Mouse (Mus musculus): ENCODE measurements around the gene Rft1. TPM values are rescaled to one million over a fixed set of nuclear protein-coding genes. Genes with fewer than 3 reads are reported as not detected.

The Rft1 gene
- total and polyA plus RNA-seq, 3 experiments: 9.1 to 11.3 TPM; not detected in 1

GRCm38 (mm10) chr14:30714799-30715617 lies 60.8 kb downstream of the Rft1 start, which contains the start of gene Sfmbt1 (continued):
- peak in 1 of 2 experiments; percentile 47; a peak in 1 of 4 replicates for TF ChIP-seq USF2 (IDR thresholded peaks at IDR 0.05; ENCODE audit: borderline replicate concordance in 1 of 2, insufficient read depth in 1 of 2, low read depth in 1 of 2, low read length in 2 of 2)
- TF ChIP-seq KAT2A (conservative IDR thresholded peaks at IDR 0.05; ENCODE audit: low read depth, low read length): no peak
- TF ChIP-seq EP300 (IDR thresholded peaks at IDR 0.05; ENCODE audit: low read depth in 1 of 2, low read length in 2 of 2): 0 out of 4 replicates have a peak, but pooled peaks of 1 of the 2 experiments have one; percentile 7
- TF ChIP-seq ELF1 (IDR thresholded peaks at IDR 0.05; ENCODE audit: low read depth, low read length): no peak
- peak; percentile 18; the same call in 1 of the 2 replicates for TF ChIP-seq E2F4 (IDR thresholded peaks at IDR 0.05; ENCODE audit: borderline replicate concordance, low read depth, low read length)
- TF ChIP-seq MXI1 (IDR thresholded peaks at IDR 0.05; ENCODE audit: low read depth, low read length): peak; percentile 32; the same call in 1 of the 2 replicates
- no peak for TF ChIP-seq TAL1 (IDR thresholded peaks at IDR 0.05; ENCODE audit: low read length)
- TF ChIP-seq POLR2AphosphoS2 (IDR thresholded peaks at IDR 0.05; ENCODE audit: low read length): peak; percentile 22; the same call in 1 of the 2 replicates

GRCm38 (mm10) chr14:30715618-30716050 lies 61.5 kb downstream of the Rft1 start:
- Histone ChIP-seq H3K9ac (ENCODE audit: control insufficient read depth, low read depth, low read length, poor library complexity, severe bottlenecking) (peak overlapping the region; percentile 80), H3K4me3 (ENCODE audit: control insufficient read depth in 1 of 2, insufficient read depth in 1 of 2, low read depth in 2 of 2, low read length in 2 of 2) (peak overlapping the region; percentile 81 to 92), H3K4me1 (ENCODE audit: control insufficient read depth in 1 of 2, insufficient read depth in 2 of 2, low read length in 2 of 2) (peaks cover 34 to 37% of the 10 kb centered on the region in 2 experiments), H3K79me2 (ENCODE audit: control insufficient read depth, insufficient read depth, low read length, poor library complexity) (peaks cover 43% of the 10 kb centered on the region), H3K27ac (ENCODE audit: control insufficient read depth, low read depth, low read length) (peak overlapping the region; percentile 60), H3K9me3 (replicated peaks; ENCODE audit: insufficient read depth, low read length) (no peaks in the 10 kb centered on the region), H3K36me3 (ENCODE audit: control insufficient read depth in 1 of 2, insufficient read depth in 2 of 2, low read length in 2 of 2) (peaks cover 0 to 47% of the 10 kb centered on the region in 2 experiments; a peak in 2 of 4 replicates), H3K27me3 (ENCODE audit: control insufficient read depth in 1 of 2, insufficient read depth in 2 of 2, low read length in 2 of 2) (no peaks in the 10 kb centered on the region)
- TF ChIP-seq MAX (IDR thresholded peaks at IDR 0.05; ENCODE audit: low read length): no peak
- peak in 1 of 2 experiments; percentile 67; a peak in 2 of 4 replicates for TF ChIP-seq POLR2A (IDR thresholded peaks at IDR 0.05; ENCODE audit: control insufficient read depth in 1 of 2, insufficient read depth in 1 of 2, low read depth in 1 of 2, low read length in 2 of 2, poor library complexity in 1 of 2)
- TF ChIP-seq ZMIZ1 (IDR thresholded peaks at IDR 0.05; ENCODE audit: low read depth, low read length): 0 out of 2 replicates have a peak, but pooled peaks have one; percentile 52
- peak; percentile 47 for TF ChIP-seq NELFE (IDR thresholded peaks at IDR 0.05; ENCODE audit: low read depth, low read length)
- peak; percentile 82 for DNase-seq (ENCODE audit: low read depth, low spot score)

GRCm38 (mm10) chr14:30716051-30716952 lies 62.1 kb downstream of the Rft1 start:
- H3K4me3 ChIP-seq (ENCODE audit: control insufficient read depth in 1 of 2, insufficient read depth in 1 of 2, low read depth in 2 of 2, low read length in 2 of 2): peak overlapping the region; percentile 81 to 92
- peak overlapping the region; percentile 61 for H3K27ac ChIP-seq (ENCODE audit: control insufficient read depth, low read depth, low read length)
- H3K9ac ChIP-seq (ENCODE audit: control insufficient read depth, low read depth, low read length, poor library complexity, severe bottlenecking): peak overlapping the region; percentile 80
- H3K27me3 ChIP-seq (ENCODE audit: control insufficient read depth in 1 of 2, insufficient read depth in 2 of 2, low read length in 2 of 2): no peaks in the 10 kb centered on the region
- TF ChIP-seq MAX (IDR thresholded peaks at IDR 0.05; ENCODE audit: low read length) (no peak), E2F4 (IDR thresholded peaks at IDR 0.05; ENCODE audit: borderline replicate concordance, low read depth, low read length) (no peak), JUND (IDR thresholded peaks at IDR 0.05; ENCODE audit: low read depth, low read length) (no peak), GATA1 (IDR thresholded peaks at IDR 0.05; ENCODE audit: low read depth, low read length) (no peak), MXI1 (IDR thresholded peaks at IDR 0.05; ENCODE audit: low read depth, low read length) (peak; percentile 6), ELF1 (IDR thresholded peaks at IDR 0.05; ENCODE audit: low read depth, low read length) (no peak), NELFE (IDR thresholded peaks at IDR 0.05; ENCODE audit: low read depth, low read length) (no peak), KAT2A (conservative IDR thresholded peaks at IDR 0.05; ENCODE audit: low read depth, low read length) (no peak), POLR2AphosphoS5 (IDR thresholded peaks at IDR 0.05; ENCODE audit: borderline replicate concordance, low read depth, low read length) (no peak), SIN3A (IDR thresholded peaks at IDR 0.05; ENCODE audit: low read length) (no peak; the same call in 1 of the 2 replicates), TAL1 (IDR thresholded peaks at IDR 0.05; ENCODE audit: low read length) (no peak), POLR2A (IDR thresholded peaks at IDR 0.05; ENCODE audit: control insufficient read depth in 1 of 2, insufficient read depth in 1 of 2, low read depth in 1 of 2, low read length in 2 of 2, poor library complexity in 1 of 2) (no peak), BHLHE40 (IDR thresholded peaks at IDR 0.05; ENCODE audit: borderline replicate concordance, low read depth, low read length) (no peak), MYC (IDR thresholded peaks at IDR 0.05; ENCODE audit: low read depth, low read length) (no peak), UBTF (IDR thresholded peaks at IDR 0.05; ENCODE audit: borderline replicate concordance, insufficient read depth, low read depth, low read length) (peak; percentile 57; the same call in 1 of the 2 replicates), EP300 (IDR thresholded peaks at IDR 0.05; ENCODE audit: low read depth in 1 of 2, low read length in 2 of 2) (no peak), ZNF384 (IDR thresholded peaks at IDR 0.05; ENCODE audit: low read depth, low read length) (peak; percentile 59)
- H3K4me1 ChIP-seq (ENCODE audit: control insufficient read depth in 1 of 2, insufficient read depth in 2 of 2, low read length in 2 of 2): peaks cover 30 to 31% of the 10 kb centered on the region in 2 experiments
- DNase-seq (ENCODE audit: low read depth, low spot score): peak; percentile 72
- peaks cover 0 to 48% of the 10 kb centered on the region in 2 experiments; a peak in 2 of 4 replicates for H3K36me3 ChIP-seq (ENCODE audit: control insufficient read depth in 1 of 2, insufficient read depth in 2 of 2, low read length in 2 of 2)
- H3K79me2 ChIP-seq (ENCODE audit: control insufficient read depth, insufficient read depth, low read length, poor library complexity): peaks cover 46% of the 10 kb centered on the region
- no peaks in the 10 kb centered on the region for H3K9me3 ChIP-seq (replicated peaks; ENCODE audit: insufficient read depth, low read length)
